Comparison of ENCODE assay signal across 15 mouse cellular contexts in the genomic region with DNA sequence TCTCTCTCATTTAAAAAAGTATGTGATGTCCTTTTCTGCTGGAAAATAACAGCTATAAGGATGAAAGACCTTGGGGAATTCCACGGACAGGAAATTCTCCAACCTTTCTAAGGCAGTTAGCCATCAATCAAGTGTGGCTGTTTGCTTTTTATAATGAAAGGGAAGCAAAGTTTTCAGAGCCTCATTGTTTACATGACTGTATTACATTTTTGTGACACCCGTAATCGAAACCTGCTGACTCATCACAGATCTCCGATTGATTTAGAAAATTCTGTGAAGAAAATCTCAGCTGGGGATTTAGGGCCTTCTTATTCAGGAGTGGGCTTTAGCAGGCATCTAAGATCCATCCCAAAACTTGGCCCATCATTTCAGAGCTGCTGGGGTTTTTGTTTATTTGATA.
A peak's percentile ranks its signal among the peaks of the same experiment; 100 is the strongest.
DNase-seq lines count a peak whose midpoint lies in the region; ATAC-seq and TF ChIP-seq lines count a peak whose summit lies in the region.
"Had no signal": no experiment of that assay in that cellular context is flagged by ENCODE, and none has a peak within 500 bp of the region (broad histone marks: within the 10 kb centered on the region; RNA-seq: fewer than 3 reads in every experiment).

No protein-coding gene starts in this region.

- H3K4me2 ChIP-seq in liver, embryonic 14.5 days (ENCODE audit: low read depth) = 0 out of 2 replicates have a peak overlapping the region, but pooled peaks have one; percentile 4
- no peak overlapping the region for H3K4me2 ChIP-seq in forebrain, embryonic 13.5 days
- H3K4me2 ChIP-seq: liver, embryonic 13.5 days; midbrain, embryonic 13.5 days; neural tube, embryonic 15.5 days had no signal

- H3K27me3 ChIP-seq in liver, embryonic 14.5 days (ENCODE audit: control insufficient read depth, insufficient read depth, low read length) = no peaks in the 10 kb centered on the region
- no peaks in the 10 kb centered on the region for H3K27me3 ChIP-seq in limb, embryonic 10.5 days (ENCODE audit: low read depth, poor library complexity, severe bottlenecking)
- H3K27me3 ChIP-seq in forebrain, embryonic 13.5 days = no peaks in the 10 kb centered on the region
- H3K27me3 ChIP-seq: liver, embryonic 13.5 days; midbrain, embryonic 13.5 days; neural tube, embryonic 15.5 days had no signal

- H3K4me1 ChIP-seq in liver, embryonic 14.5 days (replicated peaks; ENCODE audit: control insufficient read depth in 2 of 2, insufficient read depth in 2 of 2, low read length in 1 of 2) = peaks cover 0 to 2% of the 10 kb centered on the region in 2 experiments; a peak in 2 of 4 replicates
- H3K4me1 ChIP-seq in ES-E14 (ENCODE audit: control insufficient read depth in 2 of 2, insufficient read depth in 2 of 2, low read length in 2 of 2, poor library complexity in 1 of 2) = no peaks in the 10 kb centered on the region
- peaks cover 24% of the 10 kb centered on the region for H3K4me1 ChIP-seq in limb, embryonic 10.5 days
- peaks cover 11% of the 10 kb centered on the region for H3K4me1 ChIP-seq in forebrain, embryonic 13.5 days

- no peak overlapping the region for H3K9ac ChIP-seq in liver, embryonic 14.5 days (replicated peaks)
- no peak overlapping the region for H3K9ac ChIP-seq in ES-E14 (ENCODE audit: insufficient read depth, low read depth, low read length, poor library complexity, severe bottlenecking)
- H3K9ac ChIP-seq in forebrain, embryonic 13.5 days = no peak overlapping the region
- H3K9ac ChIP-seq: liver, embryonic 13.5 days; midbrain, embryonic 13.5 days; neural tube, embryonic 15.5 days had no signal

- peak overlapping the region; percentile 12; the same call in 1 of the 2 replicates for H3K27ac ChIP-seq in gastrocnemius, adult 2 months
- H3K27ac ChIP-seq in liver, embryonic 14.5 days = no peak overlapping the region
- H3K27ac ChIP-seq in ES-E14 (ENCODE audit: insufficient read depth, low read depth, low read length, poor library complexity, severe bottlenecking) = no peak overlapping the region
- 0 out of 2 replicates have a peak overlapping the region, but pooled peaks have one; percentile 31 for H3K27ac ChIP-seq in limb, embryonic 10.5 days
- no peak overlapping the region for H3K27ac ChIP-seq in forebrain, embryonic 13.5 days
- H3K27ac ChIP-seq: heart, adult 2 months; left cerebral cortex, adult 2 months; liver, embryonic 13.5 days; midbrain, embryonic 13.5 days; neural tube, embryonic 15.5 days had no signal

- no peak for TF ChIP-seq EP300 in liver, embryonic 14.5 days (IDR thresholded peaks at IDR 0.05; ENCODE audit: low read depth)

- no peak for DNase-seq in gastrocnemius, adult 2 months
- DNase-seq in gastrocnemius, postnatal 4 days (ENCODE audit: low spot score in 2 of 2) = no peak
- no peak for DNase-seq in liver, embryonic 14.5 days (ENCODE audit: low read depth in 3 of 3, low spot score in 3 of 3)
- DNase-seq in liver = no peak
- DNase-seq in ES-E14 (ENCODE audit: low read depth, low spot score) = no peak
- DNase-seq in limb, embryonic 10.5 days (ENCODE audit: low spot score) = no peak
- DNase-seq in right cerebral cortex, postnatal 25 days = no peak
- DNase-seq: cerebellum, adult 9-11 months; heart, adult 2 months; heart, postnatal 36 days; liver, embryonic 13.5 days had no signal

- H3K4me3 ChIP-seq in gastrocnemius, adult 2 months = peak overlapping the region; percentile 60
- H3K4me3 ChIP-seq in liver, embryonic 14.5 days (ENCODE audit: insufficient read depth in 1 of 2, low read depth in 2 of 2, low read length in 2 of 2) = no peak overlapping the region
- no peak overlapping the region for H3K4me3 ChIP-seq in ES-E14 (ENCODE audit: insufficient read depth in 1 of 2, low read depth in 1 of 2, low read length in 2 of 2, poor library complexity in 1 of 2, severe bottlenecking in 1 of 2)
- H3K4me3 ChIP-seq in limb, embryonic 10.5 days = no peak overlapping the region
- H3K4me3 ChIP-seq in forebrain, embryonic 13.5 days = no peak overlapping the region
- H3K4me3 ChIP-seq: heart, adult 2 months; left cerebral cortex, adult 2 months; liver, embryonic 13.5 days; midbrain, embryonic 13.5 days; neural tube, embryonic 15.5 days had no signal

- TF ChIP-seq CTCF in gastrocnemius, adult 2 months (IDR thresholded peaks at IDR 0.05) = no peak
- no peak for TF ChIP-seq CTCF in liver, embryonic 14.5 days (IDR thresholded peaks at IDR 0.05; ENCODE audit: low read depth)

- intact Hi-C loops in gastrocnemius, adult 2 months (cut with DNase I) = no loop called here

- no peaks in the 10 kb centered on the region for H3K9me3 ChIP-seq in liver, embryonic 14.5 days (ENCODE audit: control insufficient read depth, low read length)
- no peaks in the 10 kb centered on the region for H3K9me3 ChIP-seq in ES-E14 (ENCODE audit: control insufficient read depth, insufficient read depth, low read depth, low read length)
- H3K9me3 ChIP-seq in limb, embryonic 10.5 days (replicated peaks) = no peaks in the 10 kb centered on the region
- no peaks in the 10 kb centered on the region for H3K9me3 ChIP-seq in forebrain, embryonic 13.5 days (replicated peaks)
- H3K9me3 ChIP-seq: liver, embryonic 13.5 days; midbrain, embryonic 13.5 days; neural tube, embryonic 15.5 days had no signal

- WGBS in liver, embryonic 14.5 days (ENCODE audit: insufficient replicate concordance) = 24% methylated on average over 4 of the region's 4 CpGs
- WGBS in limb, embryonic 10.5 days = 63% methylated on average over 4 of the region's 4 CpGs
- 76% methylated on average over 4 of the region's 4 CpGs for WGBS in forebrain, embryonic 13.5 days

- H3K36me3 ChIP-seq in liver, embryonic 14.5 days (replicated peaks; ENCODE audit: control insufficient read depth, insufficient read depth, low read depth) = no peaks in the 10 kb centered on the region
- H3K36me3 ChIP-seq in ES-E14 (ENCODE audit: control insufficient read depth, insufficient read depth, low read length, poor library complexity, severe bottlenecking) = no peaks in the 10 kb centered on the region
- H3K36me3 ChIP-seq in limb, embryonic 10.5 days = no peaks in the 10 kb centered on the region
- no peaks in the 10 kb centered on the region for H3K36me3 ChIP-seq in forebrain, embryonic 13.5 days (ENCODE audit: poor library complexity, severe bottlenecking)
- H3K36me3 ChIP-seq: liver, embryonic 13.5 days; midbrain, embryonic 13.5 days; neural tube, embryonic 15.5 days had no signal

- in situ Hi-C loops in ES-E14 (cut with MboI; ENCODE audit: low sequenced_read_pairs in 2 of 2, unreplicated experiment in 2 of 2) = no loop called here

- no peak for ATAC-seq in liver, embryonic 14.5 days (ENCODE audit: insufficient read depth)
- no peak for ATAC-seq in forebrain, embryonic 13.5 days
- ATAC-seq: midbrain, embryonic 13.5 days had no signal

TF ChIP-seq in ES-E14, 5 proteins besides CTCF, POLR2A, EP300 and RAD21:
- TF ChIP-seq MAFK (IDR thresholded peaks at IDR 0.05; ENCODE audit: insufficient read depth, low read depth, low read length) = peak; percentile 68
- TF ChIP-seq CHD2 (IDR thresholded peaks at IDR 0.05; ENCODE audit: low read depth, low read length) = no peak

Comparison
In these comparisons a context has a peak if more than half of its experiments do, and no peak if none do; other contexts are left out.
1. H3K27ac ChIP-seq: peak in gastrocnemius, adult 2 months (single experiment) and limb, embryonic 10.5 days (single experiment); none in liver, embryonic 14.5 days (single experiment), ES-E14 (single experiment) and forebrain, embryonic 13.5 days (single experiment).